Mouse (Mus musculus): ENCODE results near the gene Mapk14. TPM values are rescaled to one million over a fixed set of nuclear protein-coding genes. Genes with fewer than 3 reads are reported as not detected.

Gene Mapk14
- polyA plus RNA-seq, 1 experiment from 2014 or later: 23.6 TPM

GRCm38 (mm10) chr17:28657936-28658335 lies 33.2 kb upstream of the Mapk14 start:
- Histone ChIP-seq H3K4me3 (ENCODE audit: low read depth, low read length) (no peak overlapping the region), H3K27ac (ENCODE audit: low read depth, low read length) (no peak overlapping the region)
- no peak for ATAC-seq

GRCm38 (mm10) chr17:28659564-28659963 lies 31.6 kb upstream of the Mapk14 start:
- Histone ChIP-seq H3K27me3 (replicated peaks; ENCODE audit: control insufficient read depth, insufficient read depth, low read length) (no peaks in the 10 kb centered on the region), H3K4me3 (ENCODE audit: low read depth, low read length) (no peak overlapping the region), H3K9ac (ENCODE audit: low read depth, low read length) (no peak overlapping the region), H3K4me1 (replicated peaks; ENCODE audit: control insufficient read depth, insufficient read depth, low read length) (no peaks in the 10 kb centered on the region), H3K27ac (ENCODE audit: low read depth, low read length) (no peak overlapping the region), H3K9me3 (ENCODE audit: control insufficient read depth) (no peaks in the 10 kb centered on the region), H3K4me2 (replicated peaks; ENCODE audit: low read depth) (no peak overlapping the region), H3K36me3 (ENCODE audit: control insufficient read depth, insufficient read depth) (no peaks in the 10 kb centered on the region)
- no peak for ATAC-seq
- WGBS: 66% methylated on average over 6 of the region's 6 CpGs
- no peak for TF ChIP-seq CTCF (IDR thresholded peaks at IDR 0.05; ENCODE audit: low read depth)

More at GRCm38 (mm10) chr17:28657936-28658335, 33.2 kb upstream of the Mapk14 start:
- TF ChIP-seq CTCF (IDR thresholded peaks at IDR 0.05; ENCODE audit: low read depth): no peak
- Histone ChIP-seq H3K4me1 (replicated peaks; ENCODE audit: control insufficient read depth, insufficient read depth, low read length) (no peaks in the 10 kb centered on the region), H3K27me3 (replicated peaks; ENCODE audit: control insufficient read depth, insufficient read depth, low read length) (no peaks in the 10 kb centered on the region), H3K9ac (ENCODE audit: low read depth, low read length) (no peak overlapping the region), H3K9me3 (ENCODE audit: control insufficient read depth) (no peaks in the 10 kb centered on the region), H3K36me3 (ENCODE audit: control insufficient read depth, insufficient read depth) (no peaks in the 10 kb centered on the region), H3K4me2 (replicated peaks; ENCODE audit: low read depth) (no peak overlapping the region)
- WGBS: 13% methylated on average over 4 of the region's 4 CpGs

- no peaks in the 10 kb centered on the region for H3K36me3 ChIP-seq (ENCODE audit: control insufficient read depth, insufficient read depth)
- H3K4me1 ChIP-seq (replicated peaks; ENCODE audit: control insufficient read depth, insufficient read depth, low read length): no peaks in the 10 kb centered on the region
- peak overlapping the region; percentile 88 for H3K27ac ChIP-seq (ENCODE audit: low read depth, low read length)
- H3K9ac ChIP-seq (ENCODE audit: low read depth, low read length): 0 out of 2 replicates have a peak overlapping the region, but pooled peaks have one; percentile 17
- peak; percentile 90 for ATAC-seq
- no peak overlapping the region; the same call in 1 of the 2 replicates for H3K4me2 ChIP-seq (replicated peaks; ENCODE audit: low read depth)
- H3K27me3 ChIP-seq (replicated peaks; ENCODE audit: control insufficient read depth, insufficient read depth, low read length): no peaks in the 10 kb centered on the region
- no peaks in the 10 kb centered on the region for H3K9me3 ChIP-seq (ENCODE audit: control insufficient read depth)
- 48% methylated on average over 13 of the region's 13 CpGs for WGBS
- TF ChIP-seq CTCF (IDR thresholded peaks at IDR 0.05; ENCODE audit: low read depth): no peak
- no peak overlapping the region for H3K4me3 ChIP-seq (ENCODE audit: low read depth, low read length)
Observed at GRCm38 (mm10) chr17:28682311-28683084, 8.6 kb upstream of the Mapk14 start.

GRCm38 (mm10) chr17:28683601-28684000 lies 7.5 kb upstream of the Mapk14 start:
- Histone ChIP-seq H3K27ac (ENCODE audit: low read depth, low read length) (peak overlapping the region; percentile 88), H3K4me2 (replicated peaks; ENCODE audit: low read depth) (no peak overlapping the region), H3K9me3 (ENCODE audit: control insufficient read depth) (no peaks in the 10 kb centered on the region), H3K9ac (ENCODE audit: low read depth, low read length) (no peak overlapping the region), H3K27me3 (replicated peaks; ENCODE audit: control insufficient read depth, insufficient read depth, low read length) (no peaks in the 10 kb centered on the region), H3K4me3 (ENCODE audit: low read depth, low read length) (no peak overlapping the region), H3K4me1 (replicated peaks; ENCODE audit: control insufficient read depth, insufficient read depth, low read length) (no peaks in the 10 kb centered on the region), H3K36me3 (ENCODE audit: control insufficient read depth, insufficient read depth) (no peaks in the 10 kb centered on the region)
- ATAC-seq: peak; percentile 34; the same call in 1 of the 2 replicates
- 45% methylated on average over 1 of the region's 1 CpGs for WGBS
- no peak for TF ChIP-seq CTCF (IDR thresholded peaks at IDR 0.05; ENCODE audit: low read depth)

GRCm38 (mm10) chr17:28684631-28685030 lies 6.5 kb upstream of the Mapk14 start:
- H3K9me3 ChIP-seq (ENCODE audit: control insufficient read depth): no peaks in the 10 kb centered on the region
- H3K4me1 ChIP-seq (replicated peaks; ENCODE audit: control insufficient read depth, insufficient read depth, low read length): no peaks in the 10 kb centered on the region; the same call in 1 of the 2 replicates
- no peak for TF ChIP-seq CTCF (IDR thresholded peaks at IDR 0.05; ENCODE audit: low read depth)
- no peaks in the 10 kb centered on the region for H3K27me3 ChIP-seq (replicated peaks; ENCODE audit: control insufficient read depth, insufficient read depth, low read length)
- no peak overlapping the region for H3K4me3 ChIP-seq (ENCODE audit: low read depth, low read length)
- no peaks in the 10 kb centered on the region for H3K36me3 ChIP-seq (ENCODE audit: control insufficient read depth, insufficient read depth)
- ATAC-seq: no peak
- H3K27ac ChIP-seq (ENCODE audit: low read depth, low read length): no peak overlapping the region
- no peak overlapping the region for H3K9ac ChIP-seq (ENCODE audit: low read depth, low read length)
- H3K4me2 ChIP-seq (replicated peaks; ENCODE audit: low read depth): no peak overlapping the region
- 84% methylated on average over 19 of the region's 19 CpGs for whole genome bisulfite sequencing

- no peak overlapping the region for H3K9ac ChIP-seq (ENCODE audit: low read depth, low read length)
- H3K27ac ChIP-seq (ENCODE audit: low read depth, low read length): no peak overlapping the region
- 60% methylated on average over 4 of the region's 4 CpGs for WGBS
- H3K4me3 ChIP-seq (ENCODE audit: low read depth, low read length): no peak overlapping the region
- no peaks in the 10 kb centered on the region for H3K27me3 ChIP-seq (replicated peaks; ENCODE audit: control insufficient read depth, insufficient read depth, low read length)
- ATAC-seq: no peak
- H3K9me3 ChIP-seq (ENCODE audit: control insufficient read depth): no peaks in the 10 kb centered on the region
- no peaks in the 10 kb centered on the region; the same call in 1 of the 2 replicates for H3K4me1 ChIP-seq (replicated peaks; ENCODE audit: control insufficient read depth, insufficient read depth, low read length)
- no peak overlapping the region for H3K4me2 ChIP-seq (replicated peaks; ENCODE audit: low read depth)
- no peak for TF ChIP-seq CTCF (IDR thresholded peaks at IDR 0.05; ENCODE audit: low read depth)
- H3K36me3 ChIP-seq (ENCODE audit: control insufficient read depth, insufficient read depth): no peaks in the 10 kb centered on the region
Observed at GRCm38 (mm10) chr17:28687354-28687753, 3.8 kb upstream of the Mapk14 start.
